Mouse (Mus musculus): ENCODE results near the gene Gsc2. TPM values are rescaled to one million over a fixed set of nuclear protein-coding genes. Genes with fewer than 3 reads are reported as not detected.

Gsc2 gene
- polyA plus RNA-seq, 1 experiment from 2014 or later, result not detected

DNA sequence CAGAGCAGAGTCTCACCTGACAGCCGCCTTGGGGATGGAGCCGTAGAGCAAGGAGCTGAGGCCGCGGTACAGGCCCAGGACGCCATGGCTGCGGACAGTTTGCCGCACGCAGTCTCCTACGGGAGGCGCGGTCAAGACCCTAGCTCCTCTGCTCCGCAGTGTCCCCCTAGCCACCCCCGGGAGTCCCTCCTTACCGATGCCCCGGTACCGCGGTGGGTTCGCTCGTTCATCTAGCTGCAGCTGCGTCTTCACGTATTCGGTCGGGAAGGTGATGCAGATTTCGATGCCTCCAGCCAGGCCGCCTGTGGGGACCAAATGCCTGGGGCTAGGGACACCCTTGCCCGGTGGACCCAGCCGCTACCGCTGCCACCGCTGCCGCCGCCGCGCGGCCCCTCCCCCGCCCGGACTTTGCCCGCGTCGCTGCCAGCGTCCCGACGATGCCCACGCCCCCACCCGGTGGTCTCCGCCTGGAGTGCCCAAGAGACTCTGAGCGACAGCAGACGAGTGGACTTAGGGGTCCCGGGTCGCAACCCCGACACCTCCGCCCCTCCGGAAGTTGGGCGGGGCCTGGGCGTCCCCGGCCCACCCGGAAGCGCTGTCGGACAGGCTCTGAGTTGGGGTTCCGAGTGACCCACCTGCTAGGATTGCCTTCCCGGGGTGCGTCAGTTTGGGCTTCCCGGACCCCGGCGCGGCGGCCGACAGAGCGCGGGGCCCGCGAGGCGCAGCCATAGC lies 12.7 kb upstream of the Gsc2 start:
- DNase-seq (ENCODE audit: low spot score), result peak; percentile 51

DNA sequence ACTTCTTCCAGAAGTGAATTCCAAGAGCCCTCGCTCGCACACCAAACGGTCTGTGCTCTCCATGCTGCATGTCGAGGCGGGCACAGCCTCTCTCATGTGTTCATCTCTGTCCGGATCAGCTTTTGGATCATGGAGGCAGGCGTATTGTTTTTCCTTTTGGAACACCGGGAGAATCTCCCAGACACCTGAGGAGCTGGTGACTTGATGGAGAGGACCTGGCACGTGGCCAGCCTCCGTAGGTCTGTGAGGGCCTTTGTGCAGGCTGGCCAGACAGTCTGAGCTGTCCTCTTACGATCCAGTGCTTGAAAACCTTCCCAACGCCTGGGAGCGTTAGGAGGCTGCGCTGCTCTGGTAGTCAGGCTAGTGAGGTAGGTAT lies 7.3 kb upstream of the Gsc2 start:
- no peak for DNase-seq (ENCODE audit: low spot score)

DNA sequence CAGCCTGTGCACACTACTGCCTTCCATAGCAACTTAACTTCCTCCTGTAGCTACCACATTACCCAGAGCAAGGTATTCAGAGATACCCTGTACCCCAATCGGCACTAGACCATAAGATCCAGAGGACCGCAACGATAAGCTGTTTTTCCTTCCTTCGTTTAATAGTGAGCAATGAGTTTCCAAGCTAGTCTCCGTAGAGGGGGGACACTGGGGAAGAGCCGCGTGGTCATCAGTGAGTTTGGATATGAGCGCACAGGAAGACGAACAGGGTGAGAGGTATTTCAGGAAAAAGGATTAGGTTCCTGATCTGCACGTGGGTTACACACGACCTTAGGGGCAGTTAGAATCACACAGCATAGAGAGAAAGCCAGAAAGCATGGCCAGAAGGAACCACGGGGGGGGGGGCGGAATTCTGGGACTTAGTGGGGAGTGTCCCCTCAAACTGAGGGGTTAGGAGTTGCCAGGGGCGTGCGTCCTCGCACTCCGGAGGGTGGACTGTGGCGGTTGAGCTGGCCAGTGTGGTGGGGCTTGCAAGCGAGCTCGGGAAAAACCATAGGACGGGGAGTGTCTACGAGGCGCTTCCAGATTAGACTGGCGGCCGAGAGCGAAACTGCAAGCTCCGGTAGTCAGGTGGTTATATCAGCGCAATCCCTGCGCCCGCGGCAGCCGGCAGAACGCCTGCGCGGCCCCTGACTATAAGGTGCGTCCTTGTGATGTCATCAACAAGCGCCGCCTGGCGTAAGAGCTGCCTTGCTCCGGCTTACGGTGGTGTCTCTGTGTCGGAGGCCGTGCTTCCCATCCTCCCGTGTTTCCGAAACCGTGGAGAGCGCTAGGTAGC lies 6.7 kb upstream of the Gsc2 start:
- peak; percentile 97 for DNase-seq (ENCODE audit: low spot score)

DNA sequence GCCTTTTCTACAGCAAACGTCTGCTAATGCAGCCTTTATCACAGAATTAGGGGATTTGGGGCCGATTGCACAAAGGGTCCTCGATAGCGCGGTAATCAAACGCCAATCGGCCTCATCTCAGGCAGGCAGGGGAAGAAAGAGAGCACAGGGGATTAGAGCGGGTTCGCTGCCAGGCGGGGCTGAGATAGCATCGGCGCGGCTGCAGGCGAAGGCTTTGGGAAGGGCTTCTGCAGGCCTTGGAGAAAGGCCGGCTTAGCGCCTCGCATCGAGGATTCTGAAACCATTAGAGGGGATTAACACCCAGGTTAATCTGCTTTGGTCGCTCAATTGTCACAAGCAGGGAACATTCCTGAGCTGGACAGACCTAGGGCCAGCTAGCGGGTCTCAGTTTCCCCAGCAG lies 5.7 kb upstream of the Gsc2 start:
- no peak for DNase-seq (ENCODE audit: low spot score)

DNA sequence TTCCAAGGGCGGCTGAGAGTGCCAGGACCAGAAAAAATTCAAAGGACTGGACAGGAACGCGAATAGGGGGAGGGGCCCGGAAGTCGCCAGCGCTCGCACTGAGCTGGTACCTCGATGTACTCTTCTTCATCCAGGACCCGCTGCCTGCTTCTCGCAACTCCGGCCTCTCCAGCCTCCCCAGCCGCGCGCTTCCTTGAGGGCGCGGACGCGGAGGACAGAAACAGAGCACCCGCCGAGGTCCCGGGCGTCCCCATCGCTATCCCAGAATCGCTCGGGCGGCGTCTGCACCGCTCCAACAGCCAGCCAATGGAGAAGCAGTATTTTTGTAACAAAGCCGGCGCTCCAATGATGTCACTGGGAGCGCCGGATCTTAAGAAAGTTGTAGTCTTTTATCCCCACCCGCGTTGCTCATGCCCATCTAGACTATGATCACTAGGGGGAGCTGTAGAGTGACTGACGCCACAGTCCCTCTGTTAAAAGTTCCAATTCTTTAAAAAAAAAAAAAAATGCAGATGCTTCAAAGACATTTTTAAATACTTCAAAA lies 3.7 kb downstream of the Gsc2 start, which contains the start of gene Ess2:
Gene Ess2 (minus strand): TSS at position 297 of the 544 bp plus-strand sequence.
- DNase-seq (ENCODE audit: low spot score), result peak; percentile 96

DNA sequence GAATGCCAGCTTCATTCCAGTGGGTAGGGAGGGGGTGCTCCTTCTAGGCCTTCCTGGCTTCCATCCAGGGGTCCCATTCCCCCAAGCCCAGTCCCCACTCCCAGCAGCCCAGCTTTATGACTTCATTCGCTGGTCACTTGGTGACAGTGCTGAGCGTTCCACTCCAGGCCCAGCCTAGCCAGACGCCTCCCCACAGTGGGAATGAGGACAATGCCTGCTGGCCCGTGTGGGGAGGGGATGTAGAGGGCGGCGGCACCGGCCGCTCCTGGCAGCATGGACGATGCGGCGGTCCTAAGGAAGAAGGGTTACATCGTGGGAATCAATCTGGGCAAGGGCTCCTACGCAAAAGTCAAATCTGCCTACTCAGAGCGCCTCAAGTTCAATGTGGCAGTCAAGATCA lies 16.4 kb downstream of the Gsc2 start, which contains the start of the genes Dgcr2 and Tssk2:
Gene Dgcr2 (minus strand): TSS at position 101 of the 400 bp plus-strand sequence.
Gene Tssk2 (plus strand): TSS at position 176 of the 400 bp plus-strand sequence.
- DNase-seq (ENCODE audit: low spot score), result no peak

DNA sequence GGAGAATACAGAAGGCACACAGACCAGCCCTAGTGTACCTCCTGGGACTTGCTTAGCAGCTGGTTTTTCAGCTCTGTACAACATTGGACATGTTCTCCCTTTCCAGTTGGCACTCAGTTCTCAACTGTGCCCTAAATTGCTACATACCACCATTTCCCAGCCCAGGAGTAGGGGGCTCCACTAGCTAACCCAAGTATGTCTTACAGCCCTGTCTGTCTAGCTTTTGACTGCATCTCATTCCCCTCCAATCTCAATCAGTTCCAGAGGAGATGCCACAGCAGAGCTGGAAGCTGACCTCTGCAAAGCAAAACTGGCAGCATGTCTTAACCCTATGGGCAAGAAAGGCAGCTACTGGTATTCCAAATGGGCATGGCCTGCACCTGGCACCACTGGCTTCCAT lies 18.8 kb downstream of the Gsc2 start:
- no peak for DNase-seq (ENCODE audit: low spot score)

DNA sequence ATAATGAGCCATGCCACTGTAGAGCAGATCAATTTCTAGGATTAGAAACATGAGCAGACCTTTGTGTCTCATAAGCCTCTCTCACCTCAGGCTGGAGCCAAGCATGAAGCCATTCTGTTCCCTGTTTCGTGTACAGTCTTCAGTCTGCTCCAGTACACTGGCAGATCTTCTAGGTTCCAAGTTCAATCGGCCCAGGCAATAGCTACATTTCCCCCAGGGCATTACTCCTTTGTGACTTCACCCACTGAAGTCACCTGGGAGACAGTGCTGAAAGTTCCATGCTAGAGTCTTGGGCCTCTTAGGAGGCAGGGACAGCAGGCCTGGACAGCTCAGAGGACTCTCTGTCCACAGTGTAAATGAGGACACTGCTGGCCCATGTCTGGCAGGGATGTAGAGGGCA lies 20.9 kb downstream of the Gsc2 start, which contains the start of gene Tssk1:
Gene Tssk1 (plus strand): TSS at position 301 of the 400 bp plus-strand sequence.
- no peak for DNase-seq (ENCODE audit: low spot score)

DNA sequence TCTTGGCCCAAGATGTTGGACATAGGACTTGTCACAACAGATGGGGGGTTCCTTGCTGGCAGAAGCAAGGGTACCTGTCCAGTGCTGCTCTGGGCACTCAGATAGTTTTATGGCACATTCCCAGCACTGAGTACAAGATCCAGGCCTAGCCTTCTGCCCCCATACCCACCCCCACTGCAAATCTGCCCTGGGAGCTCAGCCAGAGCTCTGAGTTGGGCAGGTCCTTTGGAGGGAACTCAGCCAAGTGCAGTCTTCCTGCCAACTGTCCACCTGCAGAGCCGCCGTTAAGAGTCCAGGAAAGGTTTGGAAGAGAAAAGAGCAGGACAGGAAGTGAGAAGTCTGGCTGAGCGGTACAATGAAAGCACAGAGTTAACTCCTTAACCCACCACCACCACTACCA lies 22.3 kb downstream of the Gsc2 start:
- no peak for DNase-seq (ENCODE audit: low spot score)

DNA sequence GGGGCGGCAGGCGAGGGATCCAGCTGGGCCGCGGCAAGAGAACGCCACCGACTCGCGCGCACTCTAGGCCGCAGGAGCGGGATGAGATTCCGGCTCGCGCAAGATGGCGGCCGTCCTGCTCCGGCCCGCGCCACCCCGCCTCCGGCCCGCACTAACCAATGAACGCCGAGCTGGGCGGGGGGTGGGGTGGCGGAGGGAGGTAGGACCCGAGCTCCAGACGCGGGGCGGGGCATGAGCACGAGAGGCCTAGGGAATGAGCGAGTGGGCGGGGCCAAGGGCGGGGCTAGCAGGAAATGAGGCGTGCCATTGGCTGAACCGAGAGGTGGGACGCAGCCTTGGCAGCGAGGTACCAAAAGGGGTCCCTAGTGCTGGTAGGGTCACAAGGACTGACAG lies 23.3 kb downstream of the Gsc2 start, which contains the start of gene Gm20518:
Gene Gm20518 (minus strand): TSS at position 105 of the 393 bp plus-strand sequence.
- DNase-seq (ENCODE audit: low spot score), result peak; percentile 99

DNA sequence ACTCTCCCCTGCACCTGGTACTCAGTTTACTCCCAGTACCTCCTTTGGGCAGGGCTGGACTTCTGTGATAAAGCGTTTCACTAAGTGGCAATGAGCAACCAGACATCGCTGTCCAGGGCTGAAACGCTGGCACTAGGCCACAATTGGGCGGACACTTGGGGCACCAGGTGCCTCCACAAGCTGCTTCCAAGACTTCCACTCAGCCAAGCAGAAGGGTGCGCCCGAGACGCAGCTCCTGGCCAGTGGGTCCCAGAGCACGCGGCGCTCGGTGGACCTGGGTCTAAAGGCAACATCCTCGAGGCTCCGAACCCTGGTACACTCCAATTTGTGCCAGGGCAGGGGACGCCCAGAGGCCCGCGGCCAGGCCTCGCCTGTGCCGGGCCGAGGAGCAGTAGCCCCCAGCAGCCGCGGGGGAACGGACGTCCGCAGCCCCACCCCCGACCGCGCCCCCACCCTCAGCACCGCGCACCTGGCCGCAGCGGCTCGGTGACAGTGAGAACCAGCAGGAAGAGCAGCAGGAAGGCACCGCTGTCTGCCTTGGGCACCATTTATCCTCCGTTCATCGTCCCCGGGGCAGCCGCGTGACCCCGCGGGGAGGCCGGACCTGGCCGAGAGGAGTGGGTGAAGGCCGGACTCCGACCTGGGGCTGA lies 23.8 kb downstream of the Gsc2 start:
- no peak for DNase-seq (ENCODE audit: low spot score)

DNA sequence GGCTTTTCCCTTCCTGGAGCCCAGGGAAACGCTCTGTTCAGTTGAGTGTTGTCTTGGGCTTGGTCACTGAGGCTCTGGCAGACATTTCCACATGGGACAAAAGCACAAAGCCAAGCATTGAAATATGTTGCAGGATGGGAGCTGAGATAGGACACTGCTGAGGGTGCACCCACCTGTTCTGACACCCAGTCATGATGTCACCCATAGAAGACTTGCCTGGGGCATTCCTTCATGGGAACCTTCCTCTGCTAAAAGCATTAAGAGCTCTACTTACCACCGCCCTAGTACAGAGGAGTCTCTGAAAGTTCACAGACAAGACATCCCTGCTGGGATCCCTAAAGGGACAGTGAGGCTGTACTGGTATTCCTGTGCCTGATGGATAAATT lies 24.5 kb downstream of the Gsc2 start:
- no peak for DNase-seq (ENCODE audit: low spot score)

DNA sequence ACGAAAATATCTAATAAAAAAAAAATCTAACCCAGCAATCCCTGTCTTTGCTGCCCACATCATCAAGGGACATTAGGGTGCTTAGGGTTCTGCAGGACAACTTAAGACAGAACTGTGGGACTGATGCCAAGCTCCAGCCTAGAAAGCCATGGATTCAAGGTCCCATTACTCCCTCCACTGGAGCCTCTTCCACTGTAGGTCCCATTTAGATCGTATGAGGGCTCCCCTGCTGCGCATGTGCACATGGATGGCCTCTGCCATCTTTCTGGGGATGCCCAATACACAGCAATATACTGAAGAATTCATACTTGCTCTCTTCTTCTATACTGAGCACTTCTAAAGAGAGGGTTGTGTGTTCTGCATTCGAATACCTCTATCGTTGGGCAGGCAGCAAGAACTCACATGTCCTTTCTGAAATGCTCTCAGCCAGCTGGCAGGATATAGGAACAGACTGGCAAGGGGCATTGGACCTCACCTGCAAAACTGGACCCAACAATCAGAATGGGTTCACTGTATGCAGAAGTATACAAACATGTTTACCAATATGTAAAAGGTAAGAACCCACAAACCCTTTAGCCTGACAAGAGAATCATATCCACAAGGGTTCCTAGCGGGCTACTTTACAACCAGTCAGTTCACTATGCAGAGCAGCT lies 25.0 kb downstream of the Gsc2 start:
- no peak for DNase-seq (ENCODE audit: low spot score)

DNA sequence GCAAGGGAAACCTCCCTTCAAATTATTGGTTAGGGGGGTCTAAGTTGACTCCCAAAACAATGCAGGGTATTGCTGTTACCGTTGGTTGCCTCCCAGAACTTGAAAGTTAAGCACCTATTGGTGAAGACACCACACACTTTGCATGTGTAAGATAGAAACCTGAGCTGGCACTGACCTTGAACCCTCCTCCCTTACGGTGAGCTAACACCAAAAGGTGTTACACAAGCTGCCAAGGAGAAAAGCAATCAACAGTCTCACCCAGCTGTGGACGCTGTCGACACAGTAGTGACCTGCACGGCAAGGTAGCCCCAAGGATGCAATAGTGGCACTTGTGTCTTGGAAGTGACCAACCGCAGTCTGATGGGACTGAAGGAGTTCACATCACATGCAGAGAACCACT lies 30.7 kb downstream of the Gsc2 start:
- DNase-seq (ENCODE audit: low spot score), result no peak

DNA sequence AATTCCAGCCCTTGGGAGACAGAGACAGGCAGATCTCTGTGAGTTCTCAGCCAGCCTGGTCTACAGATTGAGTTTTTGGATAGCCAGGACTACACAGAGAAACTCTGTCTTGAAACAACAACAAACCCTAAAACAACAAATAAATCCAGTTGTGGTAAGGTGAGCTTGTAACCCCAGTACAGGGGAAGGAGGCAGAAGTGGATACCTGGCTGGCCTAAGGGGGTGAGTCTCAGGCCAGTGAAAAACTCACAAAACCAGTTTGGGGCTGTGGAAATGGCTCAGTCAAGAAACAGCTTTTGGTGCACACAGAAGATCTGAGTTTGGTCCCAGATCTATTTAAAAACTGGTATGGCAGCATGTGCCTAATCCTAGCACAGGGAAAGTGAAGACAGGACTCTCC lies 32.7 kb downstream of the Gsc2 start:
- DNase-seq (ENCODE audit: low spot score), result no peak

DNA sequence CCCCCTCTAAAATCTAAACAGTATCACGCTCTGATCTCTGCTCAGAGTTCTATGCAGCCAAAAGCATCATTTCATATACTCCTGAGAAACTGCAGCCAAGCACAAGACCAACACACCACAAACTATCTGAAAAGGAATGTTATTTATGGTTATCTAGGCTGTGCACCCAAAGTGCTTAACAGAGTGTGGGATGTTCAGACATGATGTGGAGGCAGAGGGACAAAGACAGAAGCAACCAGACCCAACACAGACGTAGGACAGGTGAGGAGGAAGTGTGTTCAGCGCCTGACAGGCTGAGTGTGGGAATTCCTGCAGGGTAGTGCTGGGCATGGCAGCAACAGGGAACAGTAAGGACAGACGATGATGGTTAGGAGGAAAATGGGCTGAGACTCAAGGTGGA lies 35.3 kb downstream of the Gsc2 start:
- DNase-seq (ENCODE audit: low spot score), result no peak

DNA sequence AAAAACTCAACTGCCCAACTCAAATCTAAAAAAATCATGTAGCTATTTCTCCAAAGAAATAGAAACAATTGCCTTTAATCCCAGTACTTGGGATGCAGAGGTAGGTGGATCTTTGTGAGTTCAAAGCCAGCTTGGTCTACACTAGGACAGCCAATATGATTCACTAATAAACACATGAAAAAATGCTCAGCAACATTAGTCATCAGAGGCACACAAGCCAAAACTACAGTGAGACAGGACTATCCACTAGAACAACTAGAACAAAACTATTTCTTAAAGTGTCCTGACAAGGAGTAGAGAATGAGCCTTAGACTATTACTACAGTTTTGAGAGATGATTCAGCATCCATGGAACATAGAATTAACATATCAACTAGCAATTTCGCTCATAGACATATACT lies 38.8 kb downstream of the Gsc2 start:
- no peak for DNase-seq (ENCODE audit: low spot score)

DNA sequence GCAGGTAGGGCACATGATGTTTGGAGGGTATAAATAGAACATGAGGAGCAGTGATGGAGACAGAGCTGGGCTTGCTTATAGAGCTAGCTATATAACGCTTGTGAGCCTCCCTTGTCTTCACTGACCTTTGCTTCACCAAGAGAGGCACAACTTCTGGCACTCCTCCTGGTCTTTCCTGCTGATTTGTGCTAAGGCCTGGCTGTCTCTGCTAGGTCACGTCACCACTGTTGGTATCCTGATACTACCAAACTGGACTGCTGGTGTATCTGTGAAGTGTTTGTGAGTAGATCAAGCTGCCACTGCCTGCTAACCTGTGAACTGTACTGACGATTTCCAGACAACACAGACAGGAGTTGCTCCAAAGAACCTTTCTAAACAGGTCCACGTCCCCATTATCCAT lies 39.7 kb downstream of the Gsc2 start:
- DNase-seq (ENCODE audit: low spot score), result no peak

DNA sequence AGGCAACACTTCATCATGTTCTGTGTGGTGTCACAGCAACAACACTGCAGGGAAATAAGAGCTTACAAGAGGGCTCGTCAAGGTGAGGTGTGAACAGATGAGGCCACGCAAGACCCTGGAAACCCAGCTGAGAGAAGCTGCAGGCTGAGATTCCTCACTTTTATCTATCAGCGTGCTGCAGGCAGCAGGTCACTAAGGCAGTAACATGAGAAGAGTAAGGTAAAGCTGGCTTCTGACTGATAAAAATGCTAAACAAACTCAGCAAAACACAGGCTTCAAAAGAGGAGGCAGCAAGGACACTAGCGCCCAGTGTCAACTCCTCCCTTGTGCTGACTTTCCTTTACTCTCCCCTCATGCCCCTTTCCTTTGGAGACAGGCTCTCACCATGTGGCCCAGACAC lies 41.9 kb downstream of the Gsc2 start:
- DNase-seq (ENCODE audit: low spot score), result no peak

DNA sequence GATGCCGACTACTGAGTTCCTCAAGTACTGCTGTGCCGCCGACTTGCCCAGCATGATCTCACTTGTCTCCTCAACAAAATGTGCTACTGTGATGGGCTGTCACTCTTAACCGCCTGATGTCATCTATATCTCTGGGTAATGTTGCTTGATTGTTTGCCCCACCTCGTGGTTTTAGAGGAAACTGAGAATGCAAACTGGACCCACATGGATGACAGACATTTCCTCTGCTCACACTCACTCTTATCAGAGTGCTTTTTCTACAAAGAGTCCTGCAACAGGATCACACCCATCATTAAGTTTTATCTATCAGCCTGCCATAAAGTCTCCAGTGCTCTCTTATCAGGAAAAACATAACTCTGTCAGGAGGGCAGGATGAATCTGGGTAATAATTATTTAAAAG lies 43.6 kb downstream of the Gsc2 start:
- DNase-seq (ENCODE audit: low spot score), result no peak

DNA sequence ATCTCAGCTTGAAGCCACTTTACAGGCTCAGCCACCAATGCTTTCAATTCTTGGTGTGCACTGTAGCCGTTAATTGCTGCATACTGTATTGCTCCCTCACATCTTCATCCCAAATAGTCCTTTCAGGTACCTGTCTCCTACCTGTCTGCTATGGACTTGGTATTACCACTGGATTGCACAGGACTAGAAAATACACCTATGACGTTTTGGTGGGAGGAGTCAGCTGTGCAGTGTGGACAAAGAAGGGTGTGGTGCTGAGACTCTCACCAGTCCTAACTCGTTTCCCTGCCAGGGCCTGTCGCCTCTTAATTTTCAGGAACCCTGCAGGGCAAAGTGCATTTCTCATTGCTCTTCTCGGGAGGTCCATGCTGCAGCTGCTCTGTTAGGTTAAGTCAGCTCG lies 49.1 kb downstream of the Gsc2 start:
- no peak for DNase-seq (ENCODE audit: low spot score)

All from thymus, postnatal 0 days (tissue).